Mouse (Mus musculus) spleen, adult 18-20 months (tissue): ENCODE measurements around the gene Med25.
"Not testable (repeated sequence)": the region's sequence is repeated elsewhere in the genome, so short reads cannot be mapped to it uniquely, and the experiment has no call there.

Source experiments
- DNase-seq, 2 experiments: peaks; one replicate each; pipeline ENCODE4 v3.0.0; 2022; ENCODE audit warnings: mixed read lengths in 2 of 2

Gene Med25

GRCm38 (mm10) chr7:44891611-44892010 is 901 bp downstream of the Med25 start:
- no peak for DNase-seq

GRCm38 (mm10) chr7:44890737-44891136 is 1.8 kb downstream of the Med25 start:
- no peak for DNase-seq

GRCm38 (mm10) chr7:44890180-44890579 is 2.3 kb downstream of the Med25 start:
- DNase-seq, result no peak

GRCm38 (mm10) chr7:44888256-44889105 is 4.0 kb downstream of the Med25 start:
- DNase-seq, result no peak

DNA sequence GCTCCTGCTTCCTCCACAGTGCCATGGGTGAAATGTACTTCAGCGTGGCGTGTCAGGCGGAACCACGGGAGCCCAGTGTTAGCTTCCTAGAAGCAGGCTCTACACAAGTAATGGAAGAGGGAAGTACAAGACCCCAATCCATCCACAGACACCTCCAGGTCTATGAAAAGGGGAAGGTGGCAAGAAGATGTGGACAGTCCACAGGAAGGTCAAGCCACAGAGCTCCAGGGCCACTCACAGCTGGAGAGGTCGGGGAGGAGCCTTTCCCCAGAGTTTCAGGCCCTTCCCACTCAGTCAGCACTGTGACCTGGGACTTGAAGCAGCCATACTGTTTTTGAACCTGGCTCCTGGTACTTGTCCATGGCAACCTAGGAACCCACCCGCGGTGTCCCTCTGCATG is 5.5 kb downstream of the Med25 start:
- no peak for DNase-seq

- DNase-seq, result no peak
Measured at GRCm38 (mm10) chr7:44884637-44885036, 7.9 kb downstream of the Med25 start.

GRCm38 (mm10) chr7:44883036-44883435 is 9.5 kb downstream of the Med25 start:
- DNase-seq, result no peak

DNA sequence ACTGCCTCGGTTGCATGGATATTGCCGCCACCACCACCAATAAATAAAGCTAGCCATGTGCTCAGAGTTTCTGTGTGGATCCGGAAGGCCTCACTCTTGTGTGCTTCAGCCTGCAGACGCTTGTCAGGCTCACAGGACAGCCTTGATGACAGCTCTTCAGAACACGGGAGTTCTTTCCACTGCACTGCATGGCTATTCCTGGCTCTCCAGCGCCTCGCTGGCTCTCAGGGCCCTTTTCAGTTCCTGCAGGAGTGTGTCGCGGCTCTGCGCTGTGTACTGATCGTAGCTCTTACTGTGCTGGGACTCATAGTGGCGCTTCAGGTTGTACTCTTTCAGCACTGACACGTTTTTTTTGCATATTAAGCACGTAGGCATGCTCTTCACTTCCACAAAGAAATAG is 14.7 kb downstream of the Med25 start:
- DNase-seq, result no peak

- not testable (repeated sequence) for DNase-seq
Measured at GRCm38 (mm10) chr7:44871774-44872173, 20.7 kb downstream of the Med25 start.

GRCm38 (mm10) chr7:44871181-44871580 is 21.3 kb downstream of the Med25 start:
- no peak for DNase-seq

DNA sequence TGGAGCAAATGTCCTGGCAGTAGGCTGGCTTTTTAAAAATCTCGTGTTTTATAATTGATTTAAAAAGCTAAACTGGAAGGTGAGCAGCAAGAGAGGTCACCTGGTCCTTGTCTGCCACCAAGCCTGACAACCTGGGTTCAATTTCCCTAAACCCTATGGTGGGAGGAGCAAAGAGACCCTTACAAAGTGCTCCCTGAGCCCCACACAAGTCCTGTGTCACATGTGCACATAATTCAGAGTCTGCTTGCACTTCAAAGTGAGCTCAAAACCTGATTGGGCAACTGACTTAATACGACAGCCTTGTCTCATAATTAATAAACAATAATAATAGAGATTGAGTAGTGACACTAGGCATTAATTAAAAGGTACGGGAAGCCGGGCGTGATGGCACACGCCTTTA is 21.9 kb downstream of the Med25 start:
- no peak for DNase-seq

GRCm38 (mm10) chr7:44869697-44870528 is 22.6 kb downstream of the Med25 start, which contains the start of gene Ptov1:
TSS of gene Ptov1 (minus strand) at chr7:44869788.
- DNase-seq, result peak; percentile 57 to 62

DNA sequence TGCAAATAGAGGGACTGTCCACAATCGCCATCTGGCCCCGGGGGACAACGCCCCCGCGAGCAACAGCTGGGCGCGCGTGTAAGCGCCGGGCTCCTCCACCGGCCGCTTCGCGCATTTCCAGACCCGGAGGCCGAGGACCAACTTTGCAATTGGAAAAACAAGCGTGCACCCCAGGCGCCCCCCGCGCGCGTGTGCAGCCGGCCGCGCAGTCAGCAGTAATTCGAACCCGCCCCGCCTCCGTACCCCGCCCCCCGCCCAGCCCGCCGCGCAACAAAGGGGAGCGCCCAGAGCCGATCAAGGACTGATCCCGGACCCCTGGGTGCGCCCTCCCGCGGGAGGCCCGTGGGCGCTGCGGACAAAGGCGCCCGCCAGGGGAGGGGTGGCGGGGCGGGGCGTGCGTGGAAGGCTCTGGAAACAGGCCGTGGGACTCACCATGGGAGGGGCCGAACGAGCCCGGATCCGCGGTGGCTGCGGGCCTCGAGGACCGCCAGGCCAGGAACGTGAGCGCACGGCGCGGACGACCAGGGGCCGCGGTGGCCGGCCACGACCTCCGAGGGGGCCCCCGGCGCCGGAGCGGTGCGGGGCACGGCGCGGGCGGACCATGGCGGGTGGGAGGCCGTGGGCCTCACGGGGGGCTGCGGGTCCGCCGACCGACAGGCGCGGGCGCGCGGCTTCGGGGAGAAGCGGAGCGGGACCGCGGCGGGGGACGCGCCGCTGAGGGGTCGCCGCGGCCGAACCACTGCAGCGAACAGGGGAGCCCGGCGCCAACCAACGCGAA is 23.4 kb downstream of the Med25 start:
- DNase-seq, result peak; percentile 31 to 36

DNA sequence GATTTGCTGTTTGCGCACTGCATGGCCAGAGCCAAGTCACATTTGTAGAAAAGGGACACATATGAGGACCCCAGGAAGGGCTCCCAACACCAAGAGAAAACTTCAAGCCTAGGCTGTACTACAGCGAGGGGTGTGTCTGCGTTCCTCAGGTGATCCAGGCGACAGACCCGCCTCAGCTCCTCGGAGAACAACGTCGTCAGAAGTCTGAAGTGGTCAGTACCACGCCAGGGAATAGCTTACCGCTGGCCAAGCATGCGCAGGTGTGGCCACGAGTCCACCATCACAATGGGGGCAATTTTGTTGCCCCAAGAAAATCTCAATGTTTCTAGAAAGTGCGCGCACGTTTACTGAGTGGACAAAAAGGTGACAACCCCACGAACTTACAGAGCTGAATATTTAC is 24.0 kb downstream of the Med25 start:
- DNase-seq, result no peak

GRCm38 (mm10) chr7:44867802-44868201 is 24.7 kb downstream of the Med25 start:
- DNase-seq, result no peak

GRCm38 (mm10) chr7:44867010-44867702 is 25.4 kb downstream of the Med25 start:
- no peak for DNase-seq

- DNase-seq, result no peak
Measured at GRCm38 (mm10) chr7:44866276-44867009, 26.1 kb downstream of the Med25 start.

- no peak for DNase-seq
Measured at GRCm38 (mm10) chr7:44864595-44865542, 27.6 kb downstream of the Med25 start.

GRCm38 (mm10) chr7:44863982-44864494 is 28.5 kb downstream of the Med25 start:
- DNase-seq, result no peak

GRCm38 (mm10) chr7:44863210-44863609 is 29.3 kb downstream of the Med25 start:
- DNase-seq, result no peak
